Mouse (Mus musculus) liver, adult (tissue): ENCODE results near the gene Exoc6b.

Source experiments
- GATA4 ChIP-seq: IDR thresholded peaks from 2 replicates; pipeline ENCODE4 v1.6.1; 2014; ENCODE audit warnings: mild to moderate bottlenecking, low read length; ENCODE audit not compliant: insufficient replicate concordance

The Exoc6b gene

DNA sequence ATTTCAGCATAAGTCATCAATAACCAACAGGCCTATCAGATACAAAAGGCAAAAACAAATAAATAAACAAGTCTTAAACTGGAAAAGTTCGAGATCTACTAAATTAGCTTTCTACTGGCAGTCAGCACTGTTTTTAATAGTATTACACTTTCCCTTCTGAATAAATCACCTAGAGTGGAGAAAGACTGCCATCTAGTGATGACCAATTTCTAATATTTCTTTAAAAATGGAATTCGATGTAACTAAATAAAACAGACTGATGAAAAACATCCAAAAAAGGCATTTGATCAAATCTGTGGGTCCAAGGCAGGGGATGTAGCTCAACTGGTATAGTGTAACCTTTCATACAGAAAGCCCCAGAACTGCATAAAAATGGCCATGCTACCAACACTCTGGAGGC is 52.3 kb downstream of the Exoc6b start:
- TF ChIP-seq GATA4 = no peak

GRCm38 (mm10) chr6:85013906-85014305 is 55.4 kb downstream of the Exoc6b start:
- no peak for TF ChIP-seq GATA4

DNA sequence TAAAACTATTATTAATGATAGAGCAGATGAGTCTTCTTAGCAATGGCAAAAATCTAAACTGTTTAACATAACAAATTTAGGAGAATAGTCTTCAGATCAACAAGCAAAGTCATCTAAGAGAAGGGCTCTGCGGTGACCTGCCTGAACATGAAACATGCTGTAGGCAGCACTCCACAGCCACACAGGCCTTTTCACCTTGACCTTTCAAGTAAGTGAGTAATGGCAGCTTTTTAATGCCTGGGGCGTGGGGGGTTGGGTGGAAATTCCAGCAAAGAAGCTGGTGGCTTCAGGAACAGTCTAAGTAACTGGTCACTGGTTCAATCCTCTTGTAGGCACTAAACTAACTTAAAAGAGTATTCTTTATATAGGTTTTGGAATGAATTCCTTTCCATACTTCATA is 58.9 kb downstream of the Exoc6b start:
- no peak for TF ChIP-seq GATA4

DNA sequence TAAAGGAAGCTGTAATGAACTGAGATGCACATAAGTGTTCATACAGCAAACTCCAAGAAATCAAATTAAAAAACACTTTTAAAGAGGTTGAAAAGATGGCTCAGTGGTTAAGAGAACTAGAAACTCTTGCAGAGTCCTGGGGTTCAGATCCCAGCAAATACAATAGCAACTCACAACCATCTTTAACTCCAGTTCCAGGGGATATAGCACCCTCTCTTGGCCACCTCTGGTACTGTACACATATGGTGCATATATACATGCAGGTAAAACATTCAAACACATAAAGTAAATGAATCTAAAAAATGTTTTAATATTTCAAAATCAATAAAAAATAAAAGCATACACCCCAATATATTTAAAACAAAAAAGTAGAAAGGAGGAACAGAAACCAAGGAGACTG is 73.9 kb downstream of the Exoc6b start:
- TF ChIP-seq GATA4 = no peak

DNA sequence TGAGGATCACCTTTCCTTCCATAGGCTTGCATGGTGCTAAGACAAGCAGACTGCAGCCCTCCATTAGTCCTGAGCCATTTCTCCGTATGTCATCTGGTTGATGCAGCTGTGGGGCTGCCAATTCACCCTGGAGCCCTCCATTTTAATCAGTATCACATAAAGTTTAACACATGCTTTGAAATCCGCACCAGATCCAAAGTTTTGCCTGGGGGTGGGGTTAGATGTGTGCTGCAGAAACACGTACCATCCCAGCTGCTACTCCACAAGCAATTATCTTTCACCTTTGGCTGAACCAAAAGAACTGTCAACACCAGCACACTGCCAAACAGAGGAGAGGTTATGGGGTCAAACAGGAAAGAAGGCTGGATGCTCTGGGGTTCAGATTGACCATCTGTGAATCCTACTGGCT is 92.7 kb downstream of the Exoc6b start:
- TF ChIP-seq GATA4 = no peak; the same call in 1 of the 2 replicates

DNA sequence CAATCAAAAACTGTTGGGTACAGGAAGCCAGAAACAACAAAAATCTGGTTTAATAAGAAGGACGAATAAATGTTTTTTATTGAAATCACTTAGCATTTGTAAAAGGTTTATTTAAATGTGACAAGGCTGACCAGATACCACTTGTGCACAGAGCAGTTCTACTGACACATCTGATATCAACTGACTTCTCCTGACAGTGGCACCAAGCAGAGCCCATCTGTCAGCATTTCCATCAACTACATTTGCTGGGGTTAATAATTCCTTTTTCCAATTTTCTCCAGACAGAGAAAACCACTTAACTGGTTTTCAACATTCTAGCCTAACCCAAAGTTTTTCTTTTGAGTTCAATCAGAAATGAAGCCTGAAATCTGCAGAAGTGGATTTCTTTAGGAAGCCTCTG is 100.8 kb downstream of the Exoc6b start:
- TF ChIP-seq GATA4 = no peak

DNA sequence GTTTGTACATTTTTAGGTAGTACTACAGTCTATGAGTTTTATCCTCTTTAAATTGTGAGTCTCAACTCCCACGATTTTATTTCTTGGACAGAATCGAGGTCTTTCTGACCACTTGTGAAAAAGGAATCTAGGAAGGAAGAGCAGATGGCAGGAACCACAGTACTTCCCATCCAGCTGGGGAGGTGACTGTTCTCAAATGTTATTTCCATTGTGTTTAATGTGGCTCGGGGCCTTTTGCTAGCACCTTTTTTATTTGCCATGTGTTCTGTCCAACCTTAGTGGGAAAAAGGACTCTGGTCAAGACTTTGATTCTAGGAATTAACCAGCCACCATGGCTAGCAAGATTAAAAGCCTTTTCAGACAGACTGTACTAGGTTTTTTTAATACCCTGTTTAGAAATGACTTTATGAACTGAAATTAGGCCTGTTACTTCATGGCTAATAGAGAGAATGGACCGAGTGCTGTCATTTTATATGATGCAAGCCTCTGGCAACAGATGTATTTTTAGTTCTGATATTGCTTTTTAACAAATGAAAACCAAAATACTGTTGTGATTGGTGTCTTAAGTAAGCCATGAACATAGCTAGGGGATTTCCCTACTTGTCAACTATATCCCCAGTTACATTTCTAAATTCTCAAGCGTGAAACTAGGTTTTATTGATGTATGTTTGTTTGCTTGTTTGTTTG is 104.4 kb downstream of the Exoc6b start:
- no peak for TF ChIP-seq GATA4

GRCm38 (mm10) chr6:84963044-84963443 is 106.3 kb downstream of the Exoc6b start:
- no peak for TF ChIP-seq GATA4

DNA sequence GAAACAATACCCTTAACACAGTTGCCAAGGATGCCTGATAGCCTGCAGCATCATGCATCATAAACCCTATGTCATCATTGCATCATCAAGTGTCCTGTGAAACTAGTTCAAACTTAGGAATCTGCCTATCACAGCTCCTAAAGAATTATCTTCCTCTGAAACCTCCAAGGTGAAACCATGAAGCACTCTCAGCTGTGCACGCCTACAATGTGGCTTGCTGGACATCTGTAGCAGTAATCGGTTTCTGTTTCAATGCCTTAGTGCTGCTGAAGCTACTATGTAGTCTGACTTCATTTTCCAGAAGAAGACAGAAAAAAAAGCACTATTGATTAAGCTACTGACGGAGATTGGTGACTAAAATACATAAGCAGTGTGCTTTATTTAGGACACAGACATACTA is 107.5 kb downstream of the Exoc6b start:
- no peak for TF ChIP-seq GATA4

GRCm38 (mm10) chr6:84959520-84959919 is 109.8 kb downstream of the Exoc6b start:
- no peak for TF ChIP-seq GATA4

- TF ChIP-seq GATA4 = no peak
Measured at GRCm38 (mm10) chr6:84951621-84952020, 117.7 kb downstream of the Exoc6b start.

DNA sequence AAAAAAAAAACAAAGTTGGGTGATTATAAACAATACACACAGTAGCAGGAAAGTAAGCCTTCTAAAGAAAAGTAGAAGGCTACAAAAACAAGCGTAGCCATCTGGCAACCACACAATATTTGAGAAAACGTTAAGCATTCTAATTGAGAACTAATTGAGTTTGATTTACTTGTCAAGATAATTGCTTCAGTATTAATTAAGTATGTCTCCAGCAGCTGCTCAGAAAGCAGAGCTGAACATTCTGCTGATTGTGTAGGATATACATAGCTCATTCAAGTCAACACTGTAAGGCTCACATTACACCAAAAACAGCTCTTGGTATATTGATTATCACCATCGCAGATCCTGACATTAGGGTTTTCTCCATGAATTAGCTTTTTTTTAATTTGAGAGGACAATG is 122.7 kb downstream of the Exoc6b start:
- no peak for TF ChIP-seq GATA4

DNA sequence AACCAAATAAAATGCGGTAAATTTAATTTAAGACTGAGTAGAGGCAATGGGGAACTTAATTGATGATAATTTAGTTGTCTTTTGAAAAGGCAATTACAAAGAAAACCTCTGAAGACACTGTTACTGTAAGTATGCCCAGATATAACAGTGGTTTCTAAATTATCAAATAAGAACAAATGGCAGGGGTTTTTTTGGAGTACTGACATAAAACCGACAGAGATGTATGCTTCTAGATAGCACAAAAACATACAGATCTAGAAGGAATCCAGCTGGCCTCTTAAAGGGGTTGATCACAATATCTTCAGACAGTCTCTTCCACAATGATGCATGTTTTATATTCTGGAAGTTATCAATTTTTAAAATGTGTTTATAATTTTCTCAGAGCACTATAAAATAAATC is 123.2 kb downstream of the Exoc6b start:
- no peak for TF ChIP-seq GATA4

DNA sequence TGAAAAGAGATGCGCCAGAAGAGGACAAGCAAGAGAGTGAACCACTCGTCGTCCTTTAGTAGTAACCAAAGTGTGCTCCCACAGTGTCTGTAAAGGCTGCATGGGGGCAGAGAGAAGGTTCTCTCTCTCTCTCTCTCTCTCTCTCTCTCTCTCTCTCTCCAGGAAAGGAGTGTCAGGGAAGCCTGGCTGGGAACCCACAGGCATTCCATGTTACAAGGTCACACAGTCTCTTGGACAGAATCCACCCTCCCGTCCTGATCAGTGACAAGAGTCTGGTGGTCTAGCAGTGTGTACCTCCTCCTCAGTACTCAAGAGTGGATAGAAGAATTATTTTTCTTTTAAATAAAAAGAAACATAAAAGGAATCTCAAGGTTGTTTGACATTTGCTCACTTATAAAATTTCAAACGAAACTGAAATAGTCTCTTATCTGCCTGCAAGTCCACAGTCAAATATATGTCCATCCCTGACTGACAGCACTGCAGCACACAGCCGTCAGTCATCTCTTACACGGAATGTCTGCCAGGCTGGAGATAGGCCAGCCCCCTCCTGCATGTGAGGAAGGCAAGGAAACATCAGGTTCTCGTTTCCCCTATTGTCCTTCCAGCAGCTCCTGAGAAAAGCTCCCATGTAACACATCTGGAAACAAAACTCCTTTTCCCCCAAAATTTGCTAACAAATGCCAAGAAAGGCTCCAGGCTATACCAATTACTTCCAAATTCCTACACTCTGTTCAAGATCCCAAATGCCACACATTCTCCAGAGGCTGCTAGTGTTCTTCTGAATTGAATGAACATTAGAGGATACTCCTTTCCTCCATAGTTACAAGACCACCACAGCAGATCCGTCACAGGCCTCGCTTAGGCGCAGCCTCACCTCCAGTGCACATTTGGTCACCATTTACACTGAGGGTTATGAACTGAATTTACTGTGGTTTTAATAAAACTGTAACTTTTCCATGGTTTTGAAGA is 136.1 kb downstream of the Exoc6b start:
- TF ChIP-seq GATA4 = no peak

DNA sequence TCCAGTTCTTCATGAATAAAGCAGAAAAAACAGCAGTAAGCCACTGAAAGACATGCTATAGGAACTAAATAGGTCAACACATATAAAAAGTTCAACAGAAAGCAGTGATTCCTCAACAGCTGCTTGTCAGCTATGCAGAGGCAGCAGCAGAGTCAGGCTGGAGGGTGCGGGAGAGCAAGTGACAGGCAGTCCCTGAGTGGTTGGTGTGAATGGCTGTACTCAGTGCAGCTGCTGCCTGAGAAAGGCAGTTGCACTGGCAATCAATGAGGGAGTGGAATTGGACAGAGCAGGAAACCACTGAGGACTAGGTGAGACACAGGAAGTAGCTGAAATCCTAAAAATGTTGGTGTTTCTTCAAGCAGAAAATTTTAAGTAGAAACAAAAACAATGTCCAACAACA is 138.3 kb downstream of the Exoc6b start:
- TF ChIP-seq GATA4 = no peak

DNA sequence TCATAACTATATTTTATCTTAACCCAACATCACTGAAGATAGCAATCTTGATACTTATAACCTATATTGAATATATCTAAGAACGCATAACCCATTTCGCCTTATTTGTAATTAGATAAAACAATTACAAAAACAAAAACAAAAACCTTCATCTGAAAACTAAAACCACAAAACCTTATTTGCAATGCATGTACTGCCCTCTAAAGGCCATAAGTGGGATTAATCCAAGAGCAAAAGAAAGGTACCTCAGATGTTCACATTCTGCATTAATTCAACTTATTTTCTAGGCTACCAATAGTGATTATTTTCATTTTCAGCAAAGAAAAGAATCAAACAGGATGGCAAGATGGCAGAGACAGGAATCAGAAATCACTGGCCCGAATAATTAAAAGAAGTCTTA is 143.2 kb downstream of the Exoc6b start:
- TF ChIP-seq GATA4 = no peak

- TF ChIP-seq GATA4 = no peak
Measured at GRCm38 (mm10) chr6:84923760-84924221, 145.5 kb downstream of the Exoc6b start.

DNA sequence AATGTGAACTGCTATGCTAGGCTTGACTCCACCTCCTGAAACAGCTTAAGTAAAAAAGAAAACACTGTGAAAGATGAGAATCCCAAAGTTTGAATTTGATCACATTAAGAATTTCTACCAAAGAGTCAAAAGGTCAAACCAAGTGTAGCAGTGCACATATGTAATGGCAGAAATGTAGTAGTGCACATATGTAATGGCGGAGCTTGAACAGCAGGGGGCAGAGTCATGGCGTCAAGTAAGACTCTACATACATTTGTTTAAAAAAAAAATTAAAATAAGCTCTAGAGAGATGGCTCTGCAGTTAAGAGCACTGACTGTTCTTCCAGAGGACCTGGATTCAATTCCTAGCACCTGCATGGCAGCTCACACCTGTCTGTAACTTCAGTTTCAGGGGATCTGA is 153.0 kb downstream of the Exoc6b start:
- TF ChIP-seq GATA4 = no peak
